Mouse (Mus musculus) fat pad, adult 2 months (tissue): ENCODE data around the gene Ccdc157.

Source experiments
- DNase-seq: peaks from one replicate; pipeline ENCODE4 v3.0.0-alpha.2; 2011; ENCODE audit warnings: low read depth, low spot score; ENCODE audit errors: extremely low read depth

Gene Ccdc157

DNA sequence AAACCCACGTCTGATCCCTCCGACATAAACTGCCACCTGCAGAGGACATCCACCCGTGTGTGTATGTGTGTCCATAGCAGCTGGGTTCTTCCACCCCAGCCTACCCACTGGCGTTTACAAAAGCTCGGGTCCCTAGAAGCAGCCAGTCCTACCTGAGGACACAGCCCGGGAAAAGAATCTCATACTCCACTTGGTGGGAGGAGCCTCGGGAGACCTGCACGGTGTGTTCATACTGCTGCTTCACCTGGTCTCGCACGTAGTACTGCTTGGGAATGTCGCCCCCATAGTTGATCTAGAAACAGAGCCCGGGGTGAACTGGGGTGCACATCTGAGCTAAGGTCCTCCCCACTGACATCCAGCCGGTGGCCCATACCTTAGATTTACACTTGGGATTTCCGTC, 56.6 kb downstream of the Ccdc157 start:
- DNase-seq = no peak

DNA sequence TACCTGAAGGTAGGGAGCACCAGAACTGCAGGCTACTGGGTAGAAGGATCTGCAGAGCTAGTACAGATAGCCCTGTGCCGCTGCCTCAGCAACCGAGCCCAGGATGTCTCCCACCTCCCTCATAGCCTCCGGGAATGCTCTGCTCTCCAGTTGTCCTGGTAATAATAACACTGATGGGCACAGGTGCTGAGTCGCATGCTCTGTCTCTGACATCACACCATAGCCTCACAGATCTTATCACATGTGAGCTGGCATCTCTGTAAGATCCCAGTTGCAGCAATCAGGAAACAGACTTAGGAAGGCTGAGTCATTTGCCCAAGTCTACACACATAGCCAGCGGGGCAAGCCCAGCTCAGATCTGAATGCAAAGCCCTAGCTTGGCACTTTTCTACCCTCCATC, 58.2 kb downstream of the Ccdc157 start:
- DNase-seq = peak; percentile 63

DNA sequence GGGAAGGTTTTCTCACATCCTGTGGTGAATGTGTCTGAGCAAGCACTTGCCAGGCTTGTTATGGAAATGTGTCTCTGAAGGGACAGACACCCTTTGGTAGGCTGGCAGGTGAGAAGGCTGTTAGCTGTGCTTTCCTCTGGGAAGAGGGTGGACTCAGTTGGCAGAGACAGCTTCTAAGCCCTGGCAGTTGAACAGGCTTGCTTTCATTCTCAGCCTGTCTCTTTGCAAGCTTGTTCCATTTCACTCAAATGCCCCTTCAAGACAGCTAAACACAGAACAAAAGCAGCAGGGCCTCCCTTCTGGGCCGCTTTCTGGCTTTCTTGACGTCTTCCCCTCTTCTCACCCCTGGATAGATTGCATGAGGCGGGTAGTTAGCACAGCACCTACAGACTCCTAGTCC, 60.6 kb downstream of the Ccdc157 start:
- DNase-seq = no peak

DNA sequence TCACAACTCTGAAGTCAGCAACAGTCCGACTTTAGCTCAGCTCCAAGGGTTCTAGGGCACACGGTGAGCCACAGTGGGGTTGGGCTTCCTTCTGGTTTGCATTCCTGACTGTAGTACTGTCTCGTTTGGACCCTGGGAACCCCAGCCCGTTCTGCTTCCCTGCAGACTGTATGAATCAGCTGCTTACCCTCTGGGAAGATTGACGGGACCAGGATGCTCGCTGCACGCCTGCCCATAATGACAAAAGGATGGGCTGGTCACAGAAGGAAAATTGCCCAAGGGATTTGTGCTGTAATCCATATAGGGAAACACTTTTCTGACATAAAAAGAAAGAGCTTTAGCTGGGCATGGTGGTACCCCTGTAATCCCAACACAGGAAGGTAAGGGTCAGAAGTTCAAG, 61.3 kb downstream of the Ccdc157 start:
- no peak for DNase-seq

DNA sequence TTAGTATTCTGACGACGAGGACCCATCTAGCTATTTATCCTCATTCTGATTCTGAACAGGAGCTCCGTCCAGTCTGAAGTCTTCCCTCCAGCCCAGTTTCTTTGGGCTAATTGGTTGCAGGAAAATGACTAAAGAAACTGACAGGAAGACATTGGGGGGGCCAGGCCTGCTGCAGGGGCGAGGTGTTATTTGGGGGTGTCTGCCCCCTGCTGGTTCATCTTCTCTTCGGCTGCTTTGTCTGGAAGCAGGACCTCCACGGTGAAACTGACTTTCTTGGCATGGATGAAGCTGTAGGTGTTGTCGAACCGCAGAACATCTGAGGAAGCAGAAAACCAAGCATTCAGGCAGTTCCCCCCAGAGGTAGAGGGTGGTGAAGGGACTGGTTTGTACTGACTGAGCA, 62.0 kb downstream of the Ccdc157 start:
- DNase-seq = no peak

DNA sequence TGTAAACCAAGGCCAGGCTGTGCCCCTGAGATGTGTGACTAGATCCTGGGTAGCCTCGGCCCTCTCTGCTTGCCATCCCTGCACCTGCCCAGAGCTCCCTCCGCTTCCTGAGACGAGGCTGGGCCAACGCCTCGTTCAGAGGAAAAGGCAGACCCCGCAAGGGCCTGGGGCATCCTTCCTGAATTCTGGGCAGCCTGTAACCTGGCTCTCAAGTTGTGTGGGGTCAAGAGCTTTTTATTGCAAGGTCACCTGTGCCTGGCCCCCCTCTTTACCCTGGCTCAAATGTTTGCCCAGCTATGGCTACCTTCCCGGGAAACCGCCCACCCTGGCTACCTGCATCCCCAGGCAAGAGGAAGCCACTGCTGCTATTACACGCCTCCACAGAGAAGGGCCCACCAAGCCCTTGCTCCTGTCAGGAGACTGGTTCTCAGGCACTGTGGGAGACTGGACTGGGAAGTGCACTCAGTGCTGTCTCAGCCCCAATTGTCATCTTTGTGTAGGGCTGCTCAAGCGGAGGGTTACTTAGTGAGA, 62.9 kb downstream of the Ccdc157 start:
- DNase-seq = no peak

DNA sequence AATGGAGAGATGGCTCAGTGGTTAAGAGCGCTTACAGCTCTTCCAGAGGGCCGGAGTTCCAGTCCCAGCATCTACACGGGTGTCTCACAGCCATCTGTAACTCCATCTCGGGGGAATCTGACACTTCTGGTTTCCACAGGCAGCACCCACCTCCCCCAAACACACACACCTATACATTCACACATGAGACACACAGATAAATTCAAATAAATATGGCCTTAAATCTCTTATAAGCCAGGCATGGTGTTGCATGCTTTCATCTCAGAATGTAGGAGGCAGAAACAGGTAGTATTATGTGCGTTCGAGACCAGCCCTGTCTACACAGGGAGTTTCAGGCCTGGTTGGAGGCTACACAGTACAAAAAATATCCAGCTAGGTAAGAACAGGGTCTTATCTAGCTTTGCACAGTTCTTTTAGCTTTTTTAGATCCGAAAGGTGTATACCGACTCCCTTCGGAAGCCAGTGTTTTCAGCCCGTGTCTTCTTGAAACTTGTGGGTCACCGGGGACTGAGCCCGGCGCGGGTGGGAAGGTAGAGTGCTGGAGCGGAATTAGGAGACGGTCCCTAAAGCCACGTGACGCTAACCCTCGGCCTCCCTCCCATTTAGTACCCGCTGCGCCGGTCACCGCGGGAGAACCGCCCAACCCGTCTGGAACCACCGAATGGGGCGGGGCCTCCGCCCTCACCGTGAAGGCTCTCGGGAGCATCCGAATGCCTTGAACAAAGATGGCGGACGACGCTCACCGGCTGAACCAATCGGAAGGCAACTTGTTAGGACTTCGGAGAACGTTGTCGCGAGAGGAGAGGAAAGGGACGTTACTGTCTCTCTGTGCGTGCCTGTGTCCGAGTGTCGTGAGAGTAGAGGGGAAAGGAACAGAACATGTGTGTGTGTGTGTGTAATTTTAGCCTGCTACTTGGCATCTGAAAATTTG, 63.8 kb downstream of the Ccdc157 start:
- DNase-seq = peak; percentile 81

DNA sequence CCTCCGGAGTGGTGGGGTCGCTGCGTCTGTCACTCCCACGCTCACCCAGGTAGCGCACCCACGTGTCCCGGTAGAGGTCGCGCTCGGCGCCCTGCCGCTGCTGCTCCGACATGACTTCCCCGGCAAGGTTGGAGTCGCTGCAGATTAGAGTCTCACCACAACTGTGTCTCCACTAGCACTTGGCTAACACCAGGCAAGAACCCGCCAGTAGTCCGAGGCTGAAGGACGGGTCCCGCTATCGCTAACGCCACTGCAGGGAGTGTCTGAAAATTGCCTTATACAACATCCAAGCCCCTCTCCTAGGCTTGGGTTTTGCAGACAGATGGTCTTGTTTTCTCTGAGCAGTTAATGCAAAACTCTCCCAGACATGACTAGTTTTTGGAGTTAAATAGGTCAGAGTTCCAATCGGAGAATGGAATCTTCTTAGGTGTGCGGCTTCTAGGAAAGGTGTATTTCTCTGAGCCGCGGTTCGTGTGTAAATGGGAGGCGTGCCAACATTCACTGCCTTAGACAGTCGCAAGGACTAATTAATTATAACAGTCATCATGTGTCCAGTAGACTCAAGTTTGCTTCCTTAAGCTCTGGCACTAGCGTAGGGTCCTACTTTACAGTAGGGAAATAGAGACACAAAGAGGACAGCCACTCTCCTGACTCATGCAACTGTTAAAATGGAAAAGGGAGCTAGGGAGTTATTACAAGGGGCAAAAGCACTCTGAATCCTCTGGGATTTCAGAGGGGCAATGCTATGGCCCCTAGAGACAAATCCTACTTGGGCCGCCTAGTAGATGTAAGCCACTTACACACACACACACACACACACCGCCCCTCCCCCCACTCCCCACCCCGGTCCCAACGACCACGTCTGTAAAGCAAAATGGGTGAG, 64.7 kb downstream of the Ccdc157 start, which contains the start of gene Mtfp1:
Mtfp1 (minus strand) TSS at position 275 of the 883 bp plus-strand sequence.
- no peak for DNase-seq

DNA sequence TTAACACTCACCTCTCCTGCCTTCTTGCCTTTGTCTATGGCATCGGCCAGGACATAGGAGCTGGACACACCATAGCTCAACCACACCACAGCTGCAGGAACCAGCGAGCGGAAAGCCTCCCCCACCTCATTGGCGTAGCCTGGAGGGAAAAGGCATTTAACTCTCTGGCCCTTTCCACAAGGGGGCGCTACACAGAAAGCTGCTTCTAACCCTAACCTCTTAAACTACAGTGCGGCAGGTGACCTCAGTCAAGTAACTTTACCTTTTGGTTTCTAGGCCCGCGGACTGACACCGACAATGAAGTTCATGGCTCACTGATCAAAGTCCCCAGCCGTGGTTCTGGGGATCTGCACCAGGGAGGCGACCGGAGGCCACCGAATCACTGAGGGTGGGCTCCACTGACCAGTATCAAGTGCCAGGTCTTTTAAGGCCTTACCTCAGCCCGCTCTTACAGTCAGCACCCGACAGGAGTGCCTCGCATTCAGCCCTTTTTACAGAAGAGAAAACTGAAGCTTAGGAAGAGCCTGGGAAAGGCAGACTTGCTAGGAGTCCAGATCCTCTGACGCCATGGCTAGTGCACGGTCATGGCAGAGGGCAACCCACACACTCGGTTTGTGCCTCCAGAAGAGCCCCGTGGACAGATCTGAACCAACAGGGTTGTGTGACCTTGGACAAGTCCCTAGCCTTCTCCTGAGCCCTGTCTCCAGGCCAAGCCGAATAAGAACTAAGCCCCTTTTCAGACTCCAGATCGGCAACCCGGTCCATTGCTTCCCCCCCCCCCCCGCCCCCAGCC, 65.5 kb downstream of the Ccdc157 start:
- no peak for DNase-seq

DNA sequence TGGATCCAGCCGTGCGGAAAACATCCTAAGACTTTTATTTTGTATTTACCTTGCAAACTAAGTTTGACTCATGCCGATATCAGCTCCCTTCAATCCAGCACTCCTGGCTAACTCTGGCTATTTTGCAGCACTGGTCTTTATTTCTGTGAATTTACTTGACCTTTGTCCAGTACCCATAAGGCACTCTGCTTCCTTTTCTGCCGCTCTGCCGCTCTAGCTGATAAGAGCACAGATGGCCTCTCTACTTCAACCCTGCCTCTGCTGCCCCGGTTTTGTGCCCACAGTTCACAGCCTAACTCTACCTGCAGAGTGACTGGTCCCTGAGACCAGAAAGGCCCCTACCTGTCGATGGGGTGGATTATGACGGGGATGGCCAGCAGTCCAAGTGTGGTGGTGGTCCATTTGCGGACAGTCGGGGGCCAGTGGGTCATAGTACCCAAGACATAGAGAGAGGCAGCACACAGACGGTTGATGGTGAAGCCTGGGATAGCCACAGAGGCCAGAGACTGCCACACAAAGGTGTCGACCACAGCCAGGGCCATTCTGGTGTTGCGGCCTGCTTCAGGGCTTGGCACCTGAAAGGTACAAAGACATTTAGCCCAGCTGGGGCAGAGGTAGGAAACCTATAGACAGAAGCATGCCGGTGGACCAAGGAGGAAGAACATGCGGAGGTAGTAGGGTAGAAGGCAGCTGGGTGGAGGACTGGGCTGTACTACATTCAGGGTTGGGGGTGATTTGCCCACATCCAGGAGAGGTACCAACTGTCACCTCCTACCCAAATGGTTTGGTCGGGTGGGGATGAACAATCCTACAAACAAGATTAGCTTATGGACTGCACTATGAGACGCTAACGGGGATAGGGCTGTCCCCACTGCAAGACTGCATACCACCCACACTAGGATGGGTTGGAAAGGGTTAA, 66.4 kb downstream of the Ccdc157 start:
- DNase-seq = no peak
